Mouse (Mus musculus) liver, adult 2 months (tissue): ENCODE results near the gene Ldhc. TPM values are rescaled to one million over a fixed set of nuclear protein-coding genes. Genes with fewer than 3 reads are reported as not detected.
A peak's percentile ranks its signal among the peaks of the same experiment; 100 is the strongest.
"Not testable (repeated sequence)": the region's sequence is repeated elsewhere in the genome, so short reads cannot be mapped to it uniquely, and the experiment has no call there.

Source experiments
- DNase-seq: peaks from one replicate; pipeline ENCODE4 v3.0.0-alpha.2; 2011; ENCODE audit warnings: low read depth, low spot score; ENCODE audit errors: extremely low read depth
- H3K27ac ChIP-seq: fragments of 200-500 bp; replicated peaks from 2 replicates; pipeline ENCODE4 v1.5.1; 2012; ENCODE audit warnings: low read depth, mild to moderate bottlenecking, control low read depth, inconsistent platforms, low read length; ENCODE audit not compliant: insufficient read depth
- H3K27me3 ChIP-seq: fragments of 200-500 bp; 2 replicates; pipeline ENCODE4 v1.6.1; 2012; ENCODE audit warnings: mild to moderate bottlenecking, moderate library complexity, low read length, inconsistent platforms; ENCODE audit not compliant: control insufficient read depth, insufficient read depth
- H3K36me3 ChIP-seq: fragments of 200-500 bp; 2 replicates; pipeline ENCODE4 v1.6.1; 2012; ENCODE audit warnings: low read length, inconsistent platforms; ENCODE audit not compliant: control insufficient read depth, insufficient read depth
- H3K4me1 ChIP-seq: fragments of 200-500 bp; 2 replicates; pipeline ENCODE4 v1.6.1; 2011; ENCODE audit warnings: low read length; ENCODE audit not compliant: control insufficient read depth, insufficient read depth
- H3K4me3 ChIP-seq: fragments of 200-500 bp; 2 replicates; pipeline ENCODE4 v1.5.1; 2011; ENCODE audit warnings: low read depth, mild to moderate bottlenecking, control low read depth, low read length, moderate library complexity; ENCODE audit not compliant: insufficient read depth
- H3K79me2 ChIP-seq: fragments of 200-500 bp; 2 replicates; pipeline ENCODE4 v1.6.1; 2012; ENCODE audit warnings: inconsistent platforms, mild to moderate bottlenecking, low read length, moderate library complexity; ENCODE audit not compliant: control insufficient read depth, insufficient read depth
- H3K9ac ChIP-seq: fragments of 200-500 bp; 2 replicates; pipeline ENCODE4 v1.6.1; 2012; ENCODE audit warnings: low read depth, mild to moderate bottlenecking, control low read depth, inconsistent platforms, low read length
- CTCF ChIP-seq: fragments of 200-500 bp; IDR thresholded peaks from 2 replicates; pipeline ENCODE4 v1.5.1; 2011; ENCODE audit warnings: low read depth, low read length, control low read depth
- POLR2A ChIP-seq: fragments of 200-500 bp; IDR thresholded peaks from 2 replicates; pipeline ENCODE4 v1.6.1; 2011; ENCODE audit warnings: low read length, control low read depth; ENCODE audit not compliant: insufficient read depth; ENCODE audit errors: extremely low read depth
- WGBS: fragments of 180-500 bp; shearing (Covaris S2); methylation state at CpG from one replicate; pipeline ENCODE4 v1.1.7; 2018; 5-methylcytosine and 5-hydroxymethylcytosine counted together
- polyA plus RNA-seq: library from polyadenylated mRNA; depleted of rRNA; stranded (reverse); fragments of >200 nt; gene quantifications from 2 replicates; pipeline ENCODE4 v1.2.3, GENCODE M21; 2012; rRNA removed
- total RNA-seq: library from RNA; depleted of rRNA; stranded (reverse); fragments of >200 nt; gene quantifications from 2 replicates; pipeline ENCODE4 v1.2.3, GENCODE M21; 2014; rRNA removed

The Ldhc gene
- total RNA-seq: not detected in 2 replicates
- not detected in 2 replicates for polyA plus RNA-seq

GRCm38 (mm10) chr7:46860996-46861395, at the start of gene Ldhc:
Gene Ldhc (plus strand): TSS chr7:46861203.
- H3K36me3 ChIP-seq: 0 out of 2 replicates have a peak, but pooled peaks cover under 1% of the 10 kb centered on the region
- DNase-seq: no peak
- H3K9ac ChIP-seq: no peak within 1 kb of the TSS
- no peaks in the 10 kb centered on the region for H3K4me1 ChIP-seq
- no peak for TF ChIP-seq POLR2A
- no peak for TF ChIP-seq CTCF
- H3K27ac ChIP-seq: no peak within 1 kb of the TSS
- H3K79me2 ChIP-seq: no peaks in the 10 kb centered on the region
- WGBS: 57% methylated on average over 10 of the region's 10 CpGs
- H3K4me3 ChIP-seq: no peak within 1 kb of the TSS
- H3K27me3 ChIP-seq: no peaks in the 10 kb centered on the region

- TF ChIP-seq CTCF (no peak), POLR2A (no peak)
- no peaks in the 10 kb centered on the region for H3K4me1 ChIP-seq
- no peaks in the 10 kb centered on the region for H3K27me3 ChIP-seq
- H3K27ac ChIP-seq: no peak overlapping the region
- peaks cover 61% of the 10 kb centered on the region for H3K36me3 ChIP-seq
- H3K9ac ChIP-seq: no peak overlapping the region
- peak; percentile 59 for DNase-seq
- no peaks in the 10 kb centered on the region for H3K79me2 ChIP-seq
- no peak overlapping the region for H3K4me3 ChIP-seq
- 90% methylated on average over 4 of the region's 4 CpGs for WGBS
Observed at GRCm38 (mm10) chr7:46814012-46814411, 47.0 kb upstream of the Ldhc start.

GRCm38 (mm10) chr7:46820876-46821632, 39.9 kb upstream of the Ldhc start:
- H3K27me3 ChIP-seq, H3K4me3 ChIP-seq, H3K79me2 ChIP-seq, H3K4me1 ChIP-seq: not testable (repeated sequence)
- Histone ChIP-seq H3K27ac (peak overlapping the region; percentile 62), H3K9ac (peak overlapping the region; percentile 35; the same call in 1 of the 2 replicates), H3K36me3 (peaks cover 46% of the 10 kb centered on the region)
- WGBS: 24% methylated on average over 15 of the region's 15 CpGs
- peak; percentile 84 for DNase-seq

DNA sequence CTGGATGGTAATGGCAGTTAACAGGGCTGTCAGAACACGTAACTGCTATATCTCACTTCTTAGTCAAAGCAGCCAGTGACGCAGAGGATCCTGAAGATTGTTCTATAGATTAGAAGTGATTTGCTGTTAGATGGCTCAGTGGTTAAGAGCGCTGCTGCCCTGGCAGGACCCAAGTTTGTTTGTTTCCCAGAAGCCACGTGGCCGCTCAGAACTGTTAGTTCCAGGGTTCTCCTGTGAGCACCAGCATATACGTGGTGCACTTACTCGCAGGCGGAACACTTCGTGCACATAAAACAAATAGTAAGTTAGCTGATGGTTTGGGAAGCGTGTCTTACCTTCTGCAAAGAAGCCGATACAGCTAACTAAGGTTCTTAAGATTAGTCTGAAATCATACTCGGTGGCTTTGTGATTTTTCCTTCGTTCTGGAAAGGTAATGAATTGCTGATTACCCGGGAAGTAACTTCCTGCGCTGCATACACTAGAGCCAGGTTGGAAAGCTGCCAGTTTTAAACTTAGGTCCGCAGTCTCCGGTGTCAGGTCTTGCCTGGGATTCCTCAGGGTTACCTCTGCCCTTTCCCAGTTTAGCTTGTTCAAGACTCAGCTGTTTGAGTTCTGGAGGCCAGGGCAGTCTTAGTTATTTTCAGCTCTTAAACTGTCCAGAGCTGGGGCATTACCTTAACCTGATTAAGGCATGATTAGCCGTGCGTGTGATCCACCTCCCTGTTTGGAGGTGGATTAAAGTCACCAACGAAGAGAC, 33.8 kb upstream of the Ldhc start:
- Histone ChIP-seq H3K36me3 (peaks cover 15% of the 10 kb centered on the region), H3K27ac (no peak overlapping the region), H3K27me3 (no peaks in the 10 kb centered on the region), H3K4me1 (peaks cover 28% of the 10 kb centered on the region), H3K79me2 (no peaks in the 10 kb centered on the region), H3K9ac (peak overlapping the region; percentile 18; the same call in 1 of the 2 replicates), H3K4me3 (no peak overlapping the region)
- WGBS: 21% methylated on average over 20 of the region's 20 CpGs
- TF ChIP-seq CTCF (no peak), POLR2A (no peak)
- DNase-seq: peak; percentile 72

GRCm38 (mm10) chr7:46827803-46828184, 33.2 kb upstream of the Ldhc start:
- Histone ChIP-seq H3K27me3 (no peaks in the 10 kb centered on the region), H3K27ac (no peak overlapping the region), H3K36me3 (peaks cover 10% of the 10 kb centered on the region), H3K4me3 (no peak overlapping the region), H3K79me2 (no peaks in the 10 kb centered on the region), H3K4me1 (peaks cover 30% of the 10 kb centered on the region), H3K9ac (peak overlapping the region; percentile 18; the same call in 1 of the 2 replicates)
- DNase-seq: no peak
- 81% methylated on average over 2 of the region's 2 CpGs for WGBS
- TF ChIP-seq POLR2A (no peak), CTCF (no peak)
